Mouse (Mus musculus): ENCODE results near the gene Ptprh. TPM values are rescaled to one million over a fixed set of nuclear protein-coding genes. Genes with fewer than 3 reads are reported as not detected.
A peak's percentile ranks its signal among the peaks of the same experiment; 100 is the strongest.

Ptprh gene
- polyA plus RNA-seq, 1 experiment from 2014 or later = 0.75 TPM

GRCm38 (mm10) chr7:4516332-4517050 is 87.3 kb downstream of the Ptprh start, which contains the start of gene Tnnt1:
TSS of gene Tnnt1 (minus strand) at chr7:4516382.
- H3K4me2 ChIP-seq = no peak within 1 kb of the TSS
- no peak for ATAC-seq (replicated peaks)
- WGBS = 26% methylated on average over 4 of the region's 4 CpGs

GRCm38 (mm10) chr7:4515853-4516252 is 88.0 kb downstream of the Ptprh start:
- ATAC-seq (replicated peaks) = no peak
- no peak overlapping the region for H3K4me2 ChIP-seq
- 0 out of 2 replicates have a peak, but pooled peaks cover 4% of the 10 kb centered on the region for H3K4me1 ChIP-seq
- no peaks in the 10 kb centered on the region for H3K36me3 ChIP-seq (replicated peaks)
- H3K9me3 ChIP-seq = no peaks in the 10 kb centered on the region
- no peak overlapping the region for H3K9ac ChIP-seq
- H3K4me3 ChIP-seq = no peak overlapping the region
- H3K27ac ChIP-seq = no peak overlapping the region
- 68% methylated on average over 6 of the region's 6 CpGs for WGBS
- H3K27me3 ChIP-seq (replicated peaks) = 0 out of 2 replicates have a peak, but pooled peaks cover 4% of the 10 kb centered on the region

More at GRCm38 (mm10) chr7:4516332-4517050, 87.3 kb downstream of the Ptprh start, which contains the start of gene Tnnt1:
- H3K27me3 ChIP-seq (replicated peaks) = peaks cover 7% of the 10 kb centered on the region; the same call in 1 of the 2 replicates
- no peak within 1 kb of the TSS for H3K4me3 ChIP-seq
- peaks cover 6% of the 10 kb centered on the region; the same call in 1 of the 2 replicates for H3K4me1 ChIP-seq
- no peak within 1 kb of the TSS for H3K9ac ChIP-seq
- no peak within 1 kb of the TSS for H3K27ac ChIP-seq
- H3K9me3 ChIP-seq = no peaks in the 10 kb centered on the region
- no peaks in the 10 kb centered on the region for H3K36me3 ChIP-seq (replicated peaks)

- Histone ChIP-seq H3K4me2 (no peak overlapping the region), H3K4me1 (0 out of 2 replicates have a peak, but pooled peaks cover 4% of the 10 kb centered on the region), H3K27ac (no peak overlapping the region), H3K9me3 (no peaks in the 10 kb centered on the region), H3K4me3 (no peak overlapping the region), H3K27me3 (replicated peaks) (no peaks in the 10 kb centered on the region), H3K36me3 (replicated peaks) (no peaks in the 10 kb centered on the region), H3K9ac (no peak overlapping the region)
- WGBS = 46% methylated on average over 6 of the region's 6 CpGs
- ATAC-seq (replicated peaks) = no peak
Measured at GRCm38 (mm10) chr7:4513829-4514712, 89.8 kb downstream of the Ptprh start.

GRCm38 (mm10) chr7:4513236-4513635 is 90.6 kb downstream of the Ptprh start:
- 28% methylated on average over 13 of the region's 13 CpGs for WGBS
- H3K27me3 ChIP-seq (replicated peaks) = no peaks in the 10 kb centered on the region
- H3K4me2 ChIP-seq = no peak overlapping the region
- 0 out of 2 replicates have a peak, but pooled peaks cover 4% of the 10 kb centered on the region for H3K4me1 ChIP-seq
- H3K36me3 ChIP-seq (replicated peaks) = no peaks in the 10 kb centered on the region
- H3K9me3 ChIP-seq = no peaks in the 10 kb centered on the region
- no peak overlapping the region for H3K27ac ChIP-seq
- no peak overlapping the region for H3K9ac ChIP-seq
- no peak for ATAC-seq (replicated peaks)
- H3K4me3 ChIP-seq = no peak overlapping the region

GRCm38 (mm10) chr7:4511489-4512224 is 92.2 kb downstream of the Ptprh start:
- no peak overlapping the region for H3K27ac ChIP-seq
- H3K4me2 ChIP-seq = no peak overlapping the region
- 0 out of 2 replicates have a peak, but pooled peaks cover 4% of the 10 kb centered on the region for H3K4me1 ChIP-seq
- no peak overlapping the region for H3K4me3 ChIP-seq
- H3K9ac ChIP-seq = no peak overlapping the region
- no peaks in the 10 kb centered on the region for H3K27me3 ChIP-seq (replicated peaks)
- ATAC-seq (replicated peaks) = no peak
- no peaks in the 10 kb centered on the region for H3K9me3 ChIP-seq
- WGBS = 83% methylated on average over 8 of the region's 8 CpGs
- no peaks in the 10 kb centered on the region for H3K36me3 ChIP-seq (replicated peaks)

GRCm38 (mm10) chr7:4509863-4510608 is 93.8 kb downstream of the Ptprh start:
- no peaks in the 10 kb centered on the region for H3K27me3 ChIP-seq (replicated peaks)
- no peak overlapping the region for H3K4me3 ChIP-seq
- H3K4me1 ChIP-seq = no peaks in the 10 kb centered on the region
- no peak overlapping the region for H3K4me2 ChIP-seq
- peak; percentile 56 for ATAC-seq (replicated peaks)
- no peaks in the 10 kb centered on the region for H3K9me3 ChIP-seq
- H3K27ac ChIP-seq = 0 out of 2 replicates have a peak overlapping the region, but pooled peaks have one; percentile 11
- 12% methylated on average over 24 of the region's 24 CpGs for WGBS
- no peak overlapping the region for H3K9ac ChIP-seq
- no peaks in the 10 kb centered on the region for H3K36me3 ChIP-seq (replicated peaks)

- Histone ChIP-seq H3K36me3 (replicated peaks) (no peaks in the 10 kb centered on the region), H3K4me1 (no peaks in the 10 kb centered on the region), H3K9ac (no peak overlapping the region), H3K4me3 (no peak overlapping the region), H3K4me2 (no peak overlapping the region), H3K27me3 (replicated peaks) (no peaks in the 10 kb centered on the region), H3K27ac (no peak overlapping the region), H3K9me3 (no peaks in the 10 kb centered on the region)
- ATAC-seq (replicated peaks) = no peak
- 92% methylated on average over 8 of the region's 8 CpGs for WGBS
Measured at GRCm38 (mm10) chr7:4508739-4509116, 95.1 kb downstream of the Ptprh start.

- Histone ChIP-seq H3K4me2 (no peak overlapping the region), H3K27me3 (replicated peaks) (no peaks in the 10 kb centered on the region), H3K27ac (no peak overlapping the region), H3K9ac (no peak overlapping the region), H3K4me1 (no peaks in the 10 kb centered on the region), H3K4me3 (no peak overlapping the region), H3K36me3 (replicated peaks) (no peaks in the 10 kb centered on the region), H3K9me3 (no peaks in the 10 kb centered on the region)
- 67% methylated on average over 31 of the region's 32 CpGs for WGBS
- no peak for ATAC-seq (replicated peaks)
Measured at GRCm38 (mm10) chr7:4508062-4508738, 95.6 kb downstream of the Ptprh start.

- Histone ChIP-seq H3K9me3 (no peaks in the 10 kb centered on the region), H3K27ac (no peak overlapping the region), H3K4me3 (no peak overlapping the region), H3K4me1 (peaks cover 4% of the 10 kb centered on the region), H3K4me2 (no peak overlapping the region), H3K9ac (no peak overlapping the region), H3K36me3 (replicated peaks) (no peaks in the 10 kb centered on the region), H3K27me3 (replicated peaks) (no peaks in the 10 kb centered on the region)
- ATAC-seq (replicated peaks) = no peak
- 33% methylated on average over 1 of the region's 4 CpGs for WGBS
Measured at GRCm38 (mm10) chr7:4507220-4507619, 96.6 kb downstream of the Ptprh start.

- H3K9ac ChIP-seq = no peak overlapping the region
- H3K4me3 ChIP-seq = no peak overlapping the region
- H3K27me3 ChIP-seq (replicated peaks) = no peaks in the 10 kb centered on the region
- WGBS = 58% methylated on average over 11 of the region's 11 CpGs
- no peak overlapping the region for H3K4me2 ChIP-seq
- H3K27ac ChIP-seq = no peak overlapping the region
- H3K4me1 ChIP-seq = peaks cover 17% of the 10 kb centered on the region
- H3K36me3 ChIP-seq (replicated peaks) = no peaks in the 10 kb centered on the region
- H3K9me3 ChIP-seq = no peaks in the 10 kb centered on the region
- no peak for ATAC-seq (replicated peaks)
Measured at GRCm38 (mm10) chr7:4504646-4505435, 99.0 kb downstream of the Ptprh start.
